Mouse (Mus musculus) adrenal gland, adult (tissue): ENCODE data around the gene Slc2a8.
"Not testable (repeated sequence)": the region's sequence is repeated elsewhere in the genome, so short reads cannot be mapped to it uniquely, and the experiment has no call there.

Source experiments
- DNase-seq, 2 experiments: peaks; one replicate each; pipeline ENCODE4 v3.0.0; 2022 to 2023; ENCODE audit warnings: low spot score in 1 of 2; ENCODE audit not compliant: inconsistent age in 2 of 2

Slc2a8 gene

GRCm38 (mm10) chr2:32981725-32982271 lies at the start of gene Slc2a8:
TSS of gene Slc2a8 (minus strand) at chr2:32982083.
- peak; percentile 95 to 97 for DNase-seq

- DNase-seq, result no peak
Observed at GRCm38 (mm10) chr2:33025040-33025439, 43.2 kb upstream of the Slc2a8 start.

- peak; percentile 28 to 37 for DNase-seq
Observed at GRCm38 (mm10) chr2:33024564-33024963, 42.7 kb upstream of the Slc2a8 start.

- DNase-seq, result no peak
Observed at GRCm38 (mm10) chr2:33022846-33023245, 41.0 kb upstream of the Slc2a8 start.

- peak; percentile 56 to 87 for DNase-seq
Observed at GRCm38 (mm10) chr2:33018026-33018425, 36.1 kb upstream of the Slc2a8 start.

GRCm38 (mm10) chr2:33017191-33017590 lies 35.3 kb upstream of the Slc2a8 start:
- DNase-seq, result no peak

- DNase-seq, result no peak
Observed at GRCm38 (mm10) chr2:33014877-33015276, 33.0 kb upstream of the Slc2a8 start.

GRCm38 (mm10) chr2:33009055-33009454 lies 27.2 kb upstream of the Slc2a8 start:
- DNase-seq, result not testable (repeated sequence)

GRCm38 (mm10) chr2:33005041-33005440 lies 23.2 kb upstream of the Slc2a8 start:
- DNase-seq, result no peak

- no peak for DNase-seq
Observed at GRCm38 (mm10) chr2:33002144-33002543, 20.3 kb upstream of the Slc2a8 start.

- DNase-seq, result no peak
Observed at GRCm38 (mm10) chr2:32999752-33000151, 17.9 kb upstream of the Slc2a8 start.

- no peak for DNase-seq
Observed at GRCm38 (mm10) chr2:32997792-32998191, 15.9 kb upstream of the Slc2a8 start.

- DNase-seq, result no peak
Observed at GRCm38 (mm10) chr2:32997081-32997480, 15.2 kb upstream of the Slc2a8 start.

- no peak for DNase-seq
Observed at GRCm38 (mm10) chr2:32992130-32992529, 10.2 kb upstream of the Slc2a8 start.

GRCm38 (mm10) chr2:32990167-32990832 lies 8.4 kb upstream of the Slc2a8 start:
- DNase-seq, result peak in 1 of 2 experiments; percentile 52

- no peak for DNase-seq
Observed at GRCm38 (mm10) chr2:32989376-32989775, 7.5 kb upstream of the Slc2a8 start.

- DNase-seq, result no peak
Observed at GRCm38 (mm10) chr2:32985844-32986243, 4.0 kb upstream of the Slc2a8 start.

GRCm38 (mm10) chr2:32983617-32984016 lies 1.7 kb upstream of the Slc2a8 start:
- DNase-seq, result peak in 1 of 2 experiments; percentile 52

GRCm38 (mm10) chr2:32982700-32983099 lies 817 bp upstream of the Slc2a8 start:
- peak in 1 of 2 experiments; percentile 72 for DNase-seq

- DNase-seq, result peak; percentile 58 to 82
Observed at GRCm38 (mm10) chr2:32981281-32981680, 602 bp downstream of the Slc2a8 start.

GRCm38 (mm10) chr2:32979675-32980074 lies 2.2 kb downstream of the Slc2a8 start:
- no peak for DNase-seq

GRCm38 (mm10) chr2:32978675-32979074 lies 3.2 kb downstream of the Slc2a8 start:
- DNase-seq, result no peak

- DNase-seq, result no peak
Observed at GRCm38 (mm10) chr2:32977114-32977513, 4.8 kb downstream of the Slc2a8 start.
